Mouse (Mus musculus) testis, adult 2 months (tissue): ENCODE data around the gene Zranb1. TPM values are rescaled to one million over a fixed set of nuclear protein-coding genes. Genes with fewer than 3 reads are reported as not detected.
A peak's percentile ranks its signal among the peaks of the same experiment; 100 is the strongest.

Source experiments
- H3K27ac ChIP-seq: fragments of 200-500 bp; 2 replicates; pipeline ENCODE4 v1.5.1; 2012; ENCODE audit warnings: low read depth, low read length; ENCODE audit not compliant: control insufficient read depth, insufficient read depth
- H3K27me3 ChIP-seq: fragments of 200-500 bp; 2 replicates; pipeline ENCODE4 v1.6.1; 2012; ENCODE audit warnings: mild to moderate bottlenecking, low read length, moderate library complexity; ENCODE audit not compliant: control insufficient read depth, insufficient read depth
- H3K36me3 ChIP-seq: fragments of 200-500 bp; 2 replicates; pipeline ENCODE4 v1.6.1; 2012; ENCODE audit warnings: mild to moderate bottlenecking, low read length; ENCODE audit not compliant: control insufficient read depth, insufficient read depth
- H3K4me1 ChIP-seq: fragments of 200-500 bp; 2 replicates; pipeline ENCODE4 v1.6.1; 2012; ENCODE audit warnings: low read length; ENCODE audit not compliant: control insufficient read depth, insufficient read depth
- H3K4me3 ChIP-seq: fragments of 200-500 bp; 2 replicates; pipeline ENCODE4 v1.5.1; 2012; ENCODE audit warnings: low read depth, mild to moderate bottlenecking, low read length, moderate library complexity, mixed read lengths; ENCODE audit not compliant: control insufficient read depth
- CTCF ChIP-seq: fragments of 200-500 bp; IDR thresholded peaks from 2 replicates; pipeline ENCODE4 v1.5.1; 2012; ENCODE audit warnings: low read depth, mild to moderate bottlenecking, inconsistent platforms, low read length, moderate library complexity; ENCODE audit not compliant: control insufficient read depth, insufficient read depth, insufficient replicate concordance
- POLR2A ChIP-seq: fragments of 200-500 bp; IDR thresholded peaks from 2 replicates; pipeline ENCODE4 v1.6.1; 2012; ENCODE audit warnings: low read depth, mild to moderate bottlenecking, inconsistent platforms, low read length, moderate library complexity; ENCODE audit not compliant: control insufficient read depth
- polyA plus RNA-seq: library from polyadenylated mRNA; depleted of rRNA; stranded (reverse); fragments of >200 nt; gene quantifications from 2 replicates; pipeline ENCODE4 v1.2.3, GENCODE M21; 2012

Gene Zranb1
- polyA plus RNA-seq, 1 experiment = 38.7 TPM

DNA sequence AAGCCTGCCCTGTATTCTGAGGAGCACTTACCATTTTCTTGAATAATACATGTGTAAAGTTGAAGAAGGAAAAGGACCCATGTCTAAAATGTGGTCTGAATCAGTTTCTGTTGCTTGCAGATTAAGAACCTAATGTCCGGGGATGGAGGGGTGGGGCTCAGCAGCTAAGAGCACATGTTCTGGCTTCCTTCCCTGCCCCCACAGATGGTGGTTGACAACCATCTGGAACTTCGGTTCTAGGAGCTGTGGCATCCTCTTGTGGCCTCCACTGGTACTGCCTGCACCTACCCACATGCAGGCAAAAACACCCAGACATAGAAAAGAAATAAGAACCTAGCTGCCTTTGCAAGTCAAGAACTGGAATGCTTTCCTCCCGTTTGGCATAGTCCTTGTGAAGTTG, 72.5 kb downstream of the Zranb1 start:
- Histone ChIP-seq H3K4me1 (no peaks in the 10 kb centered on the region; the same call in 1 of the 2 replicates), H3K4me3 (no peak overlapping the region), H3K27ac (no peak overlapping the region), H3K27me3 (no peaks in the 10 kb centered on the region), H3K36me3 (peaks cover 2% of the 10 kb centered on the region)
- TF ChIP-seq CTCF (peak; percentile 83; the same call in 1 of the 2 replicates), POLR2A (no peak)

DNA sequence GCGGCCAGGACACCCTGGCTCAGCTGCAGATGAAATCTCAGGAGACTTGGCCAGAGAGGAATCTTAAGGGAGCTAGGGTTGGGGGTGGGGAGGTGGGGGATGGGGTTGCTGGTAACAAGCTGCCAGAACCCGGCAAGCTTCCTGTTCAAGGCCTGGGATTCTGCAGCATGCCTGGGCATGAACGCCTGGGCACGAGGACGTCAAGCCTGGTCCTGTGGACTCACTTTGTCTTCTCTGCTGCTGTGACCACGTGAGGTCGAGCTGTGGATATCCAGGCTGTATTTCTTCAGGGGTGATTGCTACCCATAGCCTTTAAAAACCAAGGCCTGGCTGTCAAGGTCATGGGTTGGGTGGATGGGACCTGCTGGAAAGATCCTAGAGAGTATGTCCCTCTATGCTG, 74.8 kb downstream of the Zranb1 start:
- Histone ChIP-seq H3K4me1 (no peaks in the 10 kb centered on the region; the same call in 1 of the 2 replicates), H3K27me3 (no peaks in the 10 kb centered on the region), H3K27ac (no peak overlapping the region), H3K4me3 (no peak overlapping the region), H3K36me3 (no peaks in the 10 kb centered on the region)
- TF ChIP-seq CTCF (no peak), POLR2A (no peak)

DNA sequence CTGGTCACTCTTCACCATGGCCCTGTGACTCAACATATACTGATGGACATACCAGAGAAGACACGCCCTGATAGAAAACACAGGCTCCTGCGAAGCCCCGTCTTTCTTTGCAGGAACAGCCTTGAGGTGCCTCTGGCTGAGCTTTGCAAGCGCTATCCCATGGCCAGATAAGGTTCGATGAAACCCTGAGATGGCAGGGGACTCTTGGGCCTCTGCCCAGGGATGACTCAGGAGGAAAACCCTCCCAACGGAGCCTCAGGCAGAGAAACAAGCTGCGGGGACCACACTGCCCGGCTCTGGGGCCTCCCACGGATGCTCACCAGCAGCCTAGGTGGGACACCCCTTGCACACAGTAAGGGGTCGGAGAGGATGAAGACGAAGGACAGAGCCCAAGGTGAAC, 76.4 kb downstream of the Zranb1 start:
- H3K27me3 ChIP-seq = no peaks in the 10 kb centered on the region
- no peaks in the 10 kb centered on the region for H3K36me3 ChIP-seq
- H3K27ac ChIP-seq = no peak overlapping the region; the same call in 1 of the 2 replicates
- no peak overlapping the region for H3K4me3 ChIP-seq
- TF ChIP-seq POLR2A = no peak
- no peak for TF ChIP-seq CTCF
- H3K4me1 ChIP-seq = no peaks in the 10 kb centered on the region; the same call in 1 of the 2 replicates

DNA sequence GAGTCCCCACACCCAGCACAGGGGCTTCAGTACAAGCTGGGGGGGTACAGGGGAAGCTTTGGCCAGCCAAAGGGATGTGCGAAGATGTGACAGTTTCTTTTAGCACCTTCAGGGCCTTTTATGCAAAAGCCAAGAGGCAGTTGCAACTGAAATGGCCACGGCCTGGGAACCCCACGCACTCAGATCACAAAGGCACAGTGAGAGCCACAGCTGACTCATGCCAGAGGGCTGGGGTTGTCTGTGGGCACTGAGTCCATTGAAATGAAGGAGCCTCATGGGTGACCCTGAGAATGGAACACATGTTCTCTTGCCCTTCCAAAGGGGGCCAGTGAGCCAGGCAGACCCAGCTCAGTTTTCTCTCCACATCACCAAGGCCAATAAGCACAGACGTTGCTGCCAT, 77.7 kb downstream of the Zranb1 start:
- no peak overlapping the region for H3K4me3 ChIP-seq
- H3K4me1 ChIP-seq = no peaks in the 10 kb centered on the region; the same call in 1 of the 2 replicates
- no peaks in the 10 kb centered on the region for H3K36me3 ChIP-seq
- H3K27me3 ChIP-seq = no peaks in the 10 kb centered on the region
- H3K27ac ChIP-seq = no peak overlapping the region
- TF ChIP-seq POLR2A = no peak
- no peak for TF ChIP-seq CTCF

DNA sequence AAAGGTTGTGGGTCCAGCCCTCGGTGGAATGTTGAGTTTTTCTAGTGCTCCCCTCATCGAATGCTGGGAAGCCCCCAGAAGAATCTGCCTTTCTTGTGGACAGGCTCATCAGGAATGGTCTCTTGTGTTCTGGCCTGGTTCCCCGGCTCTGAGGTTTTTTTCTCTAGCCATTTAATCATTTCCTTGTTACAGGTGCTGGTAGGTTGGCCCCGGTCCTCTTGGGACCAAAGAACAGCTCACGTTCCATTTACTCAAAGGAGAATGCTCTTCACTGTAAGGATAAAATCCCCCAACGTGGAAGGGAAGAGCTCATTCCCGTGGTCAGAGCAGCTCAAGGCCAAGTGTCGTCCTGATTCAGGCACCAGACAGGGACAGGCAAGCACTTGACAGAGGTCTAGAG, 78.7 kb downstream of the Zranb1 start:
- Histone ChIP-seq H3K27me3 (no peaks in the 10 kb centered on the region), H3K36me3 (no peaks in the 10 kb centered on the region), H3K4me1 (peaks cover 1% of the 10 kb centered on the region), H3K4me3 (no peak overlapping the region), H3K27ac (no peak overlapping the region)
- TF ChIP-seq POLR2A (no peak), CTCF (no peak)

DNA sequence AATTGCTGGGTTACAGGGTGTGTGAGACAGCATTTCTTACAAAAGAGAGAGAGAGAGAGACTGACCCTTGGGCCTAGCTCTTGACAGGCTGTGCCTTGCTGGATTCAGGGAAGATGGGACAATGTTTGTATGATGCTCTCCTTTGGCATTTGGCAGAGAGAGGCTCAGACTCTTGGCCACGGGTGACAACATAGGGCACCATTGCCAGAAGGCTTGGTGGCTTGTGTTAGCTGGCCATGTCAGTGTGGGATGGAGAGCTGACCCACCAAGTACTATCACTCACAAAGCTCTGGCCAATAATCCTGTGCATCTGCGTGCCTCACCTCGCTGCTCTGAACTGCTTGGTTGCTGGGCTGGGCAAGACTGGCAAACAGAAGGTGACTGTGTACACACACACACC, 79.5 kb downstream of the Zranb1 start:
- no peaks in the 10 kb centered on the region for H3K27me3 ChIP-seq
- no peaks in the 10 kb centered on the region for H3K36me3 ChIP-seq
- no peak overlapping the region for H3K27ac ChIP-seq
- no peak overlapping the region for H3K4me3 ChIP-seq
- peaks cover 7% of the 10 kb centered on the region for H3K4me1 ChIP-seq
- TF ChIP-seq POLR2A = no peak
- no peak for TF ChIP-seq CTCF

DNA sequence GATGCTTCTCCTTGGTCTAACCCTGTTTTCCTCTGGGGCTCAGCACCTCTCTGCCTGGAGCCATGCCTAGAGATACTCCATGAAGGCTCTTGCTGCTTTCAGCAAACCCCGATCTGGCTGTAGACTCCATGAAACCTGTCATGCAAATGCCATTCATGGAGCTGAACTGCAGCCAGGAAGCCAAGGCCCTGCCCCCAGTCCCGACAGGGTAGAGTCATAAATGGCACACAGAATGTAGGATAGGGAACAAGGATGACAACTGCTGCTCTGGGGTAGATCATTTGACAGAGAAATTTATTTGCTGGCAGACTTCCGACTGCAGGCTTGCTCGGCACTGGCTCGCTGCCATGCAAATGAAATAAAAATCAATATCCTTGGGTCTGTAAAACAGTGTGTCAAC, 80.2 kb downstream of the Zranb1 start:
- Histone ChIP-seq H3K27me3 (no peaks in the 10 kb centered on the region), H3K27ac (no peak overlapping the region), H3K4me1 (peaks cover 8% of the 10 kb centered on the region), H3K36me3 (no peaks in the 10 kb centered on the region), H3K4me3 (no peak overlapping the region)
- TF ChIP-seq CTCF = no peak
- no peak for TF ChIP-seq POLR2A

DNA sequence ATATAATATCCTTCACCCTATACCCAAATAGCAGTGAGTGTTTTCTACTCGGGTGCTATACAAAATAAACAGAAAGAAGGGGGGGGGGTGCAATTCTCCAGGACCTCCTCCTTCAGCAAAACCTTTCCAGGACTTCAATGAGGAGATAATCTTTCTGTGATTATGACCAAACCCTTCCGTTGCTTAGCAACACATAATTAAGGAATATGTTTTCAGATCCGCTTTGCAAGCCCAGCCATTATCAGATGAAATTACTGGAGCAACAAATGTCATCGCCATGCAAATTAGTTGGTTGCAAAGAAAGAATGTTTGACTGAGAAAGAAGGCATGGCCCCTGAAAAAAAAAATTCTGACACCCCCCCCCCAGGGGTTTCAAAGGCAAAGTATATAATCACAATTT, 80.7 kb downstream of the Zranb1 start:
- Histone ChIP-seq H3K4me1 (peaks cover 8% of the 10 kb centered on the region), H3K36me3 (no peaks in the 10 kb centered on the region), H3K4me3 (no peak overlapping the region), H3K27ac (no peak overlapping the region), H3K27me3 (no peaks in the 10 kb centered on the region)
- no peak for TF ChIP-seq CTCF
- no peak for TF ChIP-seq POLR2A
